Mouse (Mus musculus): Measurements from ENCODE around the gene Ssx2ip.

Ssx2ip gene

GRCm38 (mm10) chr3:146434686-146435085 is 30.2 kb downstream of the Ssx2ip start:
- DNase-seq (ENCODE audit: extremely low spot score, low spot score): no peak

- no peak for DNase-seq (ENCODE audit: extremely low spot score, low spot score)
Observed at GRCm38 (mm10) chr3:146435533-146435932, 31.1 kb downstream of the Ssx2ip start.

GRCm38 (mm10) chr3:146436114-146436513 is 31.7 kb downstream of the Ssx2ip start:
- no peak for DNase-seq (ENCODE audit: extremely low spot score, low spot score)

- DNase-seq (ENCODE audit: extremely low spot score, low spot score): peak; percentile 6
Observed at GRCm38 (mm10) chr3:146440011-146440410, 35.6 kb downstream of the Ssx2ip start.

GRCm38 (mm10) chr3:146440422-146440821 is 36.0 kb downstream of the Ssx2ip start:
- peak; percentile 4 for DNase-seq (ENCODE audit: extremely low spot score, low spot score)

- DNase-seq (ENCODE audit: extremely low spot score, low spot score): no peak
Observed at GRCm38 (mm10) chr3:146442484-146442883, 38.0 kb downstream of the Ssx2ip start.

GRCm38 (mm10) chr3:146442936-146443335 is 38.5 kb downstream of the Ssx2ip start:
- no peak for DNase-seq (ENCODE audit: extremely low spot score, low spot score)

- DNase-seq (ENCODE audit: extremely low spot score, low spot score): no peak
Observed at GRCm38 (mm10) chr3:146443380-146443779, 38.9 kb downstream of the Ssx2ip start.

- DNase-seq (ENCODE audit: extremely low spot score, low spot score): no peak
Observed at GRCm38 (mm10) chr3:146444880-146445279, 40.4 kb downstream of the Ssx2ip start.

- no peak for DNase-seq (ENCODE audit: extremely low spot score, low spot score)
Observed at GRCm38 (mm10) chr3:146447156-146447555, 42.7 kb downstream of the Ssx2ip start.

- no peak for DNase-seq (ENCODE audit: extremely low spot score, low spot score)
Observed at GRCm38 (mm10) chr3:146447598-146447997, 43.2 kb downstream of the Ssx2ip start.

- no peak for DNase-seq (ENCODE audit: extremely low spot score, low spot score)
Observed at GRCm38 (mm10) chr3:146448372-146448771, 43.9 kb downstream of the Ssx2ip start.

- DNase-seq (ENCODE audit: extremely low spot score, low spot score): no peak
Observed at GRCm38 (mm10) chr3:146448969-146449368, 44.5 kb downstream of the Ssx2ip start.

- no peak for DNase-seq (ENCODE audit: extremely low spot score, low spot score)
Observed at GRCm38 (mm10) chr3:146449745-146450250, 45.4 kb downstream of the Ssx2ip start, which contains the start of gene Ctbs. Ctbs (plus strand) TSS chr3:146449795.

GRCm38 (mm10) chr3:146450371-146450841 is 46.0 kb downstream of the Ssx2ip start:
- DNase-seq (ENCODE audit: extremely low spot score, low spot score): peak; percentile 91

GRCm38 (mm10) chr3:146451375-146451774 is 46.9 kb downstream of the Ssx2ip start:
- DNase-seq (ENCODE audit: extremely low spot score, low spot score): no peak

GRCm38 (mm10) chr3:146462939-146463338 is 58.5 kb downstream of the Ssx2ip start:
- DNase-seq (ENCODE audit: extremely low spot score, low spot score): no peak

- DNase-seq (ENCODE audit: extremely low spot score, low spot score): no peak
Observed at GRCm38 (mm10) chr3:146469226-146469625, 64.8 kb downstream of the Ssx2ip start.

GRCm38 (mm10) chr3:146472657-146473056 is 68.2 kb downstream of the Ssx2ip start:
- no peak for DNase-seq (ENCODE audit: extremely low spot score, low spot score)

GRCm38 (mm10) chr3:146473741-146474140 is 69.3 kb downstream of the Ssx2ip start:
- DNase-seq (ENCODE audit: extremely low spot score, low spot score): no peak

GRCm38 (mm10) chr3:146474428-146474827 is 70.0 kb downstream of the Ssx2ip start:
- DNase-seq (ENCODE audit: extremely low spot score, low spot score): no peak

GRCm38 (mm10) chr3:146482044-146482443 is 77.6 kb downstream of the Ssx2ip start:
- no peak for DNase-seq (ENCODE audit: extremely low spot score, low spot score)

GRCm38 (mm10) chr3:146486464-146486863 is 82.0 kb downstream of the Ssx2ip start:
- DNase-seq (ENCODE audit: extremely low spot score, low spot score): no peak

Measured in neural tube, embryonic 10.5 days (tissue).